Mouse (Mus musculus) ES-E14 (cell line): ENCODE data around the gene Tulp1.

Experiments used
- CHD2 ChIP-seq: IDR thresholded peaks from 2 replicates; pipeline ENCODE4 v1.6.1; 2014; ENCODE audit warnings: mild to moderate bottlenecking, low read depth, low read length, inconsistent platforms
- MAFK ChIP-seq: IDR thresholded peaks from 2 replicates; pipeline ENCODE4 v1.6.1; 2014; ENCODE audit warnings: mild to moderate bottlenecking, low read depth, low read length, inconsistent platforms; ENCODE audit not compliant: insufficient read depth
- ZC3H11A ChIP-seq: IDR thresholded peaks from 2 replicates; pipeline ENCODE4 v1.6.1; 2012; ENCODE audit warnings: low read depth, mild to moderate bottlenecking, inconsistent platforms, low read length, borderline replicate concordance
- ZNF384 ChIP-seq: IDR thresholded peaks from 2 replicates; pipeline ENCODE4 v1.6.1; 2012; ENCODE audit warnings: low read depth, low read length, inconsistent platforms

DNA sequence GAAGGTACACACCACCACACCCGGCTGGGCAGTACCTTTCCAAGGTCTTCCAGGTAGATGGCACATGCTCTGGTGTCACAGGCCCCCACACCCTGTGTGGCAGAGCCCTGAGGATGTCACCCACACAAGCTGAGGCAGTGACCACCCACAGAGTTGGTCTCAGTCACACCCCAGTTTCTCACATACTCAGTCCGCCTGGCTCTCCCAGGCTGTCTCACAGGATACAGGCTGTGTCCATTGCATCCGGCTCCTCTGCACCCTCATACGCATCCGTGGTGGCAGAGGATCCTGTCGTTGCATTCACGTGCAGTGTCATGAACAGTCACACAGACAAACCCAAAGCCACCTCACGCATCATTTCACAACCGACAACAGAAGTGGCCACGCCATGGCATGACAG is 17.7 kb downstream of the Tulp1 start:
- TF ChIP-seq ZNF384 (no peak), MAFK (no peak), CHD2 (no peak), ZC3H11A (no peak)
